Mouse (Mus musculus) adrenal gland, postnatal 25 days (tissue): ENCODE data around the gene Rex1bd. TPM values are rescaled to one million over a fixed set of nuclear protein-coding genes. Genes with fewer than 3 reads are reported as not detected.
A peak's percentile ranks its signal among the peaks of the same experiment; 100 is the strongest.

Experiments
- DNase-seq: peaks from one replicate; pipeline ENCODE4 v3.0.0; 2021; ENCODE audit warnings: mixed read lengths
- total RNA-seq: library from RNA; stranded (reverse); gene quantifications from 2 replicates; pipeline ENCODE4 v1.2.3, GENCODE M21; 2021

Gene Rex1bd
- total RNA-seq, 1 experiment from 2014 or later = 158 TPM

DNA sequence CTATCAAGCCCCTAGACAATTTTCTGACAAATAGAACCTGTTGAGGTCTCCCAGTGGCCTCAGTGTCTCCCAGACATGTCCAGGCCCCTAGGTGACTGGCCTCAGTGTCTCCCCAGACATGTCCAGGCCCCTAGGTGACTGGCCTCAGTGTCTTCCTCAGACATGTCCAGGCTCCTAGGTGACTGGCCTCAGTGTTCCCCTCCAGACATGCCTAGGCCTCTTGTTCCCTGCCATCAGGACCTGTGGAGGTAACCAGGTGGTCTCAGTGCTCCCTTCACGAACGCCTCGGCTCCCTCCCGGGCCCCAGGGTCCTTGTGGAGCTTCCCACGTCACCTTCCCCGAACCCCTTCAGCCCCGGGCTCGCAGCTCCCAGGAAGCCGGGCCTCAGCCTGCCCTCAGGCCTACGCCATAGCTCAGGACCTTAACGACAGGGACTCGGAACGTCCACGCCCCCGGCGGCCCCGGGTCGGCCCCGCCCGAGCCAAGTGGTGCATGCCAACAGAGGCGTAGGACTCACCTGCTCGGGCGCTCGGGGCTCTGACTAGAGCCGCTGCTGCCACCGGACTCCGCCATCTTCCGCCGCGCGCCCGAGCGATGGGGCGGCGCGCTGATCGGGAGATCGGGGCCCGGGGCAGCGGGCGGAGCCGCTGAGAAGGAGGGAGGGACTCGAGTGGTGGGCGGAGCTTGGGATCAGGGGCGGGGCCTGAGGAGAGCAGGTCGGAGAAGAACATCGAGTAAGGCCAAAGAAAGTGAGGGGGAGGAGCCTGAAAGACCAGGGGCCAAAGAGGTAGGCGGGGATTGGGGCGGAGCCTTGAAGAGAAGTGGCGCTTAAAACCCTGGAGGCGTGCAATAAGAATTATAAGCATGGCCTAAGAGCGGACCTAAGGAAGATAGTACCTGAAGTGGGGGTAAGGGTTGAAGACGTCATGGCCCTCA lies 30.0 kb downstream of the Rex1bd start, which contains the start of gene Klhl26:
Gene Klhl26, minus strand, starts transcription at position 636 of the 936 bp plus-strand sequence.
- peak; percentile 96 for DNase-seq

DNA sequence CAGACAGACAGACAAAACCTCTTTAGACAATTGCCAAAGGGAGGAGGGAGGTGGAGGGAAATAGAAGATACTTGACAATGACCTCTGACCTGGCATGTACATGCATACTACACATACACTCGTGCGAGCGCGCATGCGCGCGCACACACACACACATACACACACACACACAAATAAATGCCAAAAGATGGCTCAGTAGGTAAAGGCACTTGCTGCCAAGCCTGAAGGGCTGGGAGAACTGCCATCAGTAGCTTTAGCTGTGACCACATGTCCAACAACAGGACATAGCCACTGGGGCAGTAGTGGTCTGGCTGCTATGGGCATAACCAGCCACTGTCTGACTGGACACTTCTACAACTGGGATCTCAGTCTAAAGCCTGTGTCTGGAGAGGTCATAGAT lies 34.7 kb downstream of the Rex1bd start:
- DNase-seq = no peak

DNA sequence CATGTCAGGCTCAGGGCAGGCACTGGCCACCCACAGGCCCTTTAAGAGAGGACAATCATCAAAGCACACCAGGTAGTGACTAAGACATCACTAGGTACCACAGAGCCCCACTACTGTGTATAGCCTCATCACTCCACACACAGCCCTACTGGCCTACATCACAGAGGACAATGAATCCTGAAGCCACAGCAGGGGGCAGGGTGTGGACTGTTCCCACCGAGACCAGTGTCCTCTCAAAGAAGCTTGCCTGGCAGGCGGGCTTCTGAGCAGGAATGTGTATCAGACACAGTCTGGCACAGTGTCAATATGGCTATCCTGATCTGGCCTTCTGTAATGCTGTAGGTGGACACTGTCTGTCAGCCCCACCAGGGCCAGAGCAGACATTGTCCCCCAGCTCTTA lies 36.6 kb downstream of the Rex1bd start:
- no peak for DNase-seq

DNA sequence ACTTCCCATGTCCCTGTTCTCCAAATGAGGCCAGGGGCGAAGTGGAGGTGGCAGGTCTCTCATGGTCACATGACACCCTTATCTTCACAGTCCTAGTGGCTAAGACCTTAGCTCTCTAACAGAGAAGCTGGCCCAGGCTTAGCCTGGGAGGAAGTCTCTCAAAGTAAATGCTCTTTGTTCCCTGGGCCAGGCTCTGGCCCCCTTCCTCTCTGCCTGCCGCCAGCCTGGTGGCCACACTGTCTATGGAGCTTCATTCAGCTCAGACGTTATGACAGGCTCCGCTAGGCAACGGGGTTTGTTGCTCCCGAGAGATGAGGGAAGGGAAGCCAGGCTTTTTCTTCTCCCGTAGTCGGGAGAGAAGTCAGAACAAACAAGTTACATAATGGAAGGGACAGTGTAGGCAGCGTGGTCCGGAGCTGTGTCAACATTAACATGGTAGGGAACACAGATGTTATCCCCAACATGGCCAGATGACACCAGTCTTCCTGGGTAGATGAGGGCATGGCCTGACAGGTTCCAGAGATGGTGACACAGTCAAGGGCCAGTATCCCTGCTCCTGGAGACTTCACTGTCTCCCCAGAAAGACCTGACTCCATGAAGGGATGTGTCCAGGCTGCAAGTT lies 37.1 kb downstream of the Rex1bd start:
- DNase-seq = no peak

DNA sequence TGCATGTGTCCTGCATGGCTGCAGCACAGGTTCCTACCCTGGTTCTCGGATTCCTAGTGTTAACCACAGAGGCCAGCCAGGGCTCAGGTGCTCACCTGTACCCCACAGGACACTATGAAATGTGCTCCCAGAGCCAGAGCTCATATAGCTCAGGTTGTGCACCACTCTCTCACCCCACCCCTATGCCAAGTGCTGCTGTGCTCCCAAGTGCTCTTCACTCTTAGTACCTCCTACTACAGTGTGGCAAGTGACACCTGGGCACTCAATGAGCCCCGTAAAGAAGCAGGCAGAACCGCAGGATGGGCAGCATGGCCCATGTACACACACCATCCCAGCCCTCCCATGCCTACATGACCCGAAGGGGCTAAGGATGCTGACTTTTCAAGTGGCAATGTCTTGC lies 37.8 kb downstream of the Rex1bd start:
- DNase-seq = no peak

DNA sequence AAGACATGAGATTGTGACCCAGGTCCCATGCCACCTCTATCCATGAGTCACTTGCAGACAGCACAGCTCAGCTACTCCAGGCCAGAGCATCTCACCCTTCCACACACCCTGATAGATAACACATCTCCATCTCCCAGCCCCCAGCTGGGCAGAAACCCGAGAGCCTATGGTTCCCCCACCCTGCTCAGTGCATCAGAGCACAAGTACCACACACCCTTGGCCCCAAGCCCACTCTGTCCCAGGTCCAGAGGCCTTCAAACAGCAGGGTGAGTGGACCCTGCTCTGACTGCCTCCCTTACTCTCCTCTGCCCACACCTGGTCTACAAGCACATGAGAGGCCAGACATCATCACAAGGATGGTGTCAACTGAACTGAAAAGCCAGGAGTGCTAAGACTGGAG lies 38.6 kb downstream of the Rex1bd start:
- DNase-seq = no peak

DNA sequence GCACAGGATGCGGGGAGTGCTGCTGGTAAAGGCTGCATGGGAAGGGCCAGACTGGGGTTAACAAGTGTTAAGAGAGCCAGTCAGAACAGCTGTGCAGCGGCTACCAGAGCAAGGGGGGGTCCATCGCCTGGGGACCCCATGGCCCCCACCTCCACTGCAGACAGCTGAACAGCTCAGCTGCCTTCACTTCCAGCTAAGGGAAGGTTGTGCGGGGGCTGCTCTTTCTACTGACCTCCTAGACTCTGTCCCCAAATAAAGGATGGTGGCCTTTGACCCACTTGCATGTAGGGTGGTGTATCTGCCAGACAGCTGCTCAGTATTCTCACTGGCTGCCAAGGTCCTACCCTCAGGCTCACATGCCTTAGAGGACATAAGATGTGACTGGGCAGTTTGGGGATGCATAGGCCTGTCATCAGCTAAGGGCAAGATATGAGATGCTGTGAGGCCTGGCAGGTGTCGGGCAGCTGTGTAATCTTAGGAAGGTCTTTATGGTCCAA lies 39.3 kb downstream of the Rex1bd start:
- no peak for DNase-seq

DNA sequence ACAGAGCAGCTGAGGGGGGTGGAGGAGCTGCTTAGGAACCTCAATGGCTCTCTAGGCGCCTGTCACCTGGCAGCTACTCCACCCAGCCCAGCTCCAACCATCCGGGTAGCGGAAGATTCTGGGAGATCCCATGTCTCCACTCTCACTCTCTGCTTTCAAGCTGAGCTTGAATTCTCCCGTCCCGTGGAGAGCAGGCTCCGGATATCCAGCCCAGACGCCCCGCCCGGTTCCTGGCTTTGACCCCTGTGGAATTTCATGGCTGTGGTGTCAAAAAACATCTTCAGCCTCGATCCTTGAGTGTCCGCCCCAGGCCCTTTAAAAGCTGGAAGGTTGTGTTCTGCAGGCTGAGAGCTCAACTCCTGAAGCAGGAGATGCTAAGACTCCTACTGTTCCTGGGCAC lies 39.8 kb downstream of the Rex1bd start:
- no peak for DNase-seq

DNA sequence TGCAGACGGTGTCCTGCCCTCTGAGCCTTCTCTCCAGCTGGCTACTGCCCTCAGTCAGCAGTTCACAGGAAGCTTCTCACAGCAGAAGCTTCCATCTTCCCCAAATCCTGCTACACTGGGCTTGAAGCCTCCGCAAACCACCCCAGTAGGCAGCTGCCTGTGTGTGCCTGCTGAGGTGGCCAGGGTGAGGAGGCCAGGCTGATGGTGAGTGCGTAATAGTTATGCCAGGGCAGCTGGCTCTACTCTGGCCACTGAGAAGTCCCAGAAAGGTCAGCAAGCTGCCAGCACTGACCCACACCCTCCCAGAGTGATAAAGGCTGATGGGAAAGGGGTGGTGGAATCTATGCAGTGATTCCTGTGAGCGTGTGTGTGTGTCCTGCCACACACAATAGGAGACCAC lies 40.2 kb downstream of the Rex1bd start:
- DNase-seq = no peak

DNA sequence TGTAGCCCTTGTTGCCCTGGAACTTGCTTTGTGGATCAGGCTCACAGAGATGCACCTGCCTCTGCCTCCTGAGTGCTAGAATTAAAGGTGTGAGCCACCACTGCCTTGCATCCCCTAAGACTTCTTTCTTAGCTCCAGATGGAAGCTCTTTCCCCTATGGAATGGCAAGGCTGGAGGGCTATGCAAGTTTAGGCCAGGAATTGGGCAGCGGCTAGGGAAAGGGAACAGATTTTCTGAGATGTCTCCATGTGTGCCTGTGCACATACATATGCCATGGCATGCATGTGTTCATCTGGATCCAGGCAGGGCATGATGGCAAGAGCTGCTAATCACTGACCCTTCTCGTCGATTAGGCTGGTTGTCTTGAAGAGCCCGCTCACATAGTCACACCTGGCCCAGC lies 40.9 kb downstream of the Rex1bd start:
- no peak for DNase-seq

DNA sequence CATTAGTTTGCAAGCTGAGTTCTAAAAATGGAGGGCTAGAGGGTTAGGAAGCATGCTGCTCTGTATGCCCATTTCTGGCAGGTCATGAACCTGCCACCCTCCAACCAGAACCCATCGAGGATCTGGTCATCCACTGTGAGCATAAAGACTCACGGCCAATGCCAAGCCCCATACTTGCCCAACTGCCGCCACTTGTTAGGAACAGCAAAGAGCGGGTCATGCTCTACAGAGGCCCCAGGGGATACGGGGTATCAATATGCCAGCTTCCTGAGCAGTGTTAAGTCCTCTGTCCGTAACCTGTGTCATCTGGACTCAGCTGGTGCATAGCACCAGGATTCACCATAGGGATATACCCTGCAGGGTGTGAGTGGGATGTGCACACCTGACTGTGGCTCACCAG lies 42.4 kb downstream of the Rex1bd start:
- no peak for DNase-seq

DNA sequence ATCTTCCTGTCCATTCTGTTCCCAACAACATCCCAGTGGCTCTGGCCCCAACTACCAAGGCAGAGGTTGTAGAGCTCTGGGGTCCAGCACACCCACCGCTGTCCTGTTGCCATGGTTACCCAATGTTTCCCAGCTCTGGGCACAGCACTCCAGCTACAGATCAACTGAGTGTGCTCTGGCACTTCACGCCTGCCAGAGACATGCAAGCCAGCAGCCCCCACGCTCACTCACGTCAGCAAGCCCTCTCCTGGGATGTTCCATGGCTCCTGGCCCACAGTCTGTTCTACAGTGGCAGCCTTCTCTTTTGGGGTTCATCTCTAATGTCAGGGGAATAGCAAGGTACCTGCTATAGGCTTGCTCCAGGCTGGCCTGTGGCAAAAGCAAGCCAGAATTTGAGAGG lies 43.2 kb downstream of the Rex1bd start:
- no peak for DNase-seq

DNA sequence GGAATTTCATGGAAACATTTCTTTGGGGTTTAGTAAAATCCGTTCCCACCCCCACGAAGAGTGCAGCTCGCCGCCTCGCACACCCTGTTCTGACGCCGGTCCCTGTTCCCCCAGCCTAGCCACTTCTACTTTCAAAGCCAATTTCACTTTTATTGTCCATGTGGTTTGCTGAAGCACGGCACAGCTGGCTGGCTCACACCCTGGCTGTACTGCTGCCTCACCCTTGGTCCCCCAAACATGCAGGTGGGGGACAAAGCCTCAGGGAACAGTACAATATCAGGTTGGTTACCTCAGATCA lies 44.1 kb downstream of the Rex1bd start:
- no peak for DNase-seq

DNA sequence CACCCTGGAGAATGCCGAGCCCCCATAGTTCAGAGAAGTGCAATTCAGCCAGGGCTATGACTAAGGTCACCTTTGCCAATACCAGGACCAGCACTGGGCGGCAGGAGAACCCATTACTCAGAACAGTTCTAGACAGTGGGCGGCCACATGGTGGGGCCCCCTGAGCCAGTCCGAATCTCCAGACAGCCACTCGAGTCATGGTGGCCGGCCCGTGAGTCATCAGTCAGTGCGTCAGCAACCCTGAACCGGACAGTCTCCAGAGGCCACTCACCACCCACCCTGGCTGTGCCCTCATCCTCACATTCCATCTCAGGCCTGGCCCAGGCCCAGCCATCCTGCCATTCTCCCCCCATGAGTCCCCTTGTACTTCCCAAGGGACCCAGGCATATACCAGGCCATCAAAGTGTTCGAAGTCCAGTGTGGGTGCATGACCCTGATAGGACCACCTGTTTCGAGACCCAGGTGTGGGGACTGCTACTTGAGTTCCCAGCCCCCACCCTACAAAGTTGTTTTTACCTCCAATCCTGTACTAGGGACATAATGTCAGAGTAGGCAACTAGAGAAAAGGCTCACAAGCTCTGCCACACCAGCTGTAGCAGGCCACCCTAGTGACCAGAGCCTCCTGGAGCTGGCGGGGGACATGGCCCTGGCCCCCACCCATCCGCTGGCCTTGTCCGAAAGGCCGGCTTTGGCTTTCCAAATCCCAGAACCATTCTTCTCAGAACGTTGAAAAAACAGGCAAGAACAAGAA lies 44.6 kb downstream of the Rex1bd start:
- peak; percentile 73 for DNase-seq

DNA sequence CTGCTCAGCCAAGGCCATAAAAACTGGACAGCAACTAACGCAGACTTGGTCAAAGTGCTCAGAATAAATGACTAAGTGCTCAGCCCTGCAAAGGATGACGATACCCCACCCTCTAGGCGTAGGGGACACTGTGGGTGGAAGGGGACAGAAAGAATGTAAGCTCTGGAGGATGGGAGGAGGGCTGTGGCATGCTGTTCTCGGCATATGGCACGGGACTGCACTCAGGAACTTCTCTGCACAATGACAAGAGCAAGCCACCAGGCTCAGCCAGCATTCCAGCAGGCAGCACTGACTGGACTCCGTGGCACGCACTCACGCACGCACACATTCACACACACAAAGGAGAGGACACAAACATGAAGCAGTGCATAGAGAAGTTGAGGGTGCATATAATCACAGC lies 45.9 kb downstream of the Rex1bd start:
- DNase-seq = no peak

DNA sequence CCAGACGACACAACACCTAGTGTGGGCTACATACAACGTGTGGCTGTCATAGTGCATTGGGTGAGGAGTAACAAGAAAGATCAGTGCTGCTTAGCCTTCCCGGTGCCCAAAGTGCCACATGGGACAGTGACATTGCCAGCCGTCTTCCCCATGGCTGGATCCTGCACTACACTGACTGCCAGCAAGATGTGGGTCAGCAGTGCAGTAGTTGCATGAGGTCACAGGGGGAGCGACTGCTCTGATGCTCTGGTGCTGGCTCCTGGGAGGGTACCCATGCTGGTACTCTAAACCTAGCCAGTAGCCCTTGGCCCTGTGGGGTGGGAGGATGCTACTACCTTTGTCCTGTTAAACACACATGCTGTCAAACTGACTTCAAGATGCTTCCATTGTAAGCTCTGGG lies 46.4 kb downstream of the Rex1bd start:
- DNase-seq = no peak

DNA sequence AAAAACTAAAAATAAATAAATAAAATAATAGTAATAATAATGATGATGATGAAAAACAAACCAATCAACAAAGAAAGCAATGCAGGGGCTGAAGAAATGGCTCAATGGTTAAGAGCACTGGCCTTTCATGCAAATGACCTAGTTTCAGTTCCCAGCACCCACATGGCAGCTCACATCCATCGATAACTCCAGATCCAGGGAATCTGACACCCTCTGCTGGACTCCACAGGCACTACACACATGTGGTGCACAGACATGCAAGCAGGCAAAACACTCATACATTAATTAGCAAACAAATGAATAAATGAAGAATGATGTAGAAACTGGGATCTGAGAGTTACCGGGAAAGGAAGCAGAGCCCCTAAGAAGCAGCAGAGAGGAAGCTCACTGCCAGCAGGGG lies 46.9 kb downstream of the Rex1bd start:
- no peak for DNase-seq

DNA sequence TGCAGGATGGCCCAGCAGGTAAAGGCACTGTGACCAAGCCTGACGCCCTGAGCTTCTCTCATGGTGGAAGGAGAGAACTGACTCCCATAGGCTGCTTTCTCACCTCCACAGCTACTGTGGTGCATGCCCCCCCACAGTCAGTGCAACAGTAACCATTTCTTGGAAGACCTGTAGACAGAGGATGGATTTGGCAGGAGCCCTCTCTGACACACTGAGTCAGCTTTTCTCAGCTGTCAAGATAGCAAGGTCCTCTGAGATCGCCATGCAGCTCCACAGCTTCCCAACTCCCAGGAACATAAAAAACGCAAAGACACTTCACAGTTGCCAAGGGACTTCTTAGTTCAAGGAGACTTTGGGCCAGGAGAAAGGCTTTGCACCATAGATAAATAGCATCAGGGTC lies 48.1 kb downstream of the Rex1bd start:
- no peak for DNase-seq

DNA sequence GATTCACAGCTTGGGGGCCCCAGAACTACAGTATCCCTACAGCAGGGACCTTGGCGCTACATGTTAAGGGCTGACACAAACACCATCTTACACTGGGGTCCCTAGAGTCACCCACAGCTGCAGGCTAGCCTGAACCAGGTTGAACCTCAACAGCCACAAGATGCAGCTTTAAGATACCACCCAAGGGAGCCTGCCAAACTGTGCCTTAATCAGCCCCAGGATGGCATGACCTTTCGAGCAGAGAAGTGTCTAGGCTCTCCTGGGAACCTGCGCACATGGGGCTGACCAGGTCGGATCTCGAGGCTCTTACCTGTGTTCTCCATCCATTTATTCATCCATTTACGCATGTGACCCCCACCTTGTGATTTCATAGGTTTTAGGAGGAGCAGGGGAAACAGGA lies 48.7 kb downstream of the Rex1bd start:
- no peak for DNase-seq

DNA sequence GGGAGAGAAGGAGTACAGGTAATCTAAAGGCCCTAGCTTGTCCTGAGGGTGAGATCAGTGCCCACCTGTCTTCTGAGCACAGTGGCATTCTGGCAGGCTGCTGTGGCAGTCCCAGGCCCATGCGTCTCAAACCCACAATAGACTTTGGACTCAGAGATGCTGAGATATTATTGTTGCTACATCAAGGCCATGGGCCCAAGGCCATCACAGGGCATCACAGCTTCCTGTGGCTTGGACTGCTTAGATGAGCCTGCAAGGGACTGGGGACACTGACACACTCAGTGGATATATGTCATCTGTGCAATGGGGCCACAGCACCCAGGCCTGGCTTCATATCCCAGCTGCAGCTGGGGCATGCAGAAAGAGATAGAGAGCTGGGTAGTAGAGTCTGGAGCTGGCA lies 49.6 kb downstream of the Rex1bd start:
- peak; percentile 60 for DNase-seq
